Mouse (Mus musculus): ENCODE data around the gene Twnk. TPM values are rescaled to one million over a fixed set of nuclear protein-coding genes. Genes with fewer than 3 reads are reported as not detected.

The Twnk gene
- polyA plus RNA-seq, 1 experiment from 2014 or later = 10.2 TPM

DNA sequence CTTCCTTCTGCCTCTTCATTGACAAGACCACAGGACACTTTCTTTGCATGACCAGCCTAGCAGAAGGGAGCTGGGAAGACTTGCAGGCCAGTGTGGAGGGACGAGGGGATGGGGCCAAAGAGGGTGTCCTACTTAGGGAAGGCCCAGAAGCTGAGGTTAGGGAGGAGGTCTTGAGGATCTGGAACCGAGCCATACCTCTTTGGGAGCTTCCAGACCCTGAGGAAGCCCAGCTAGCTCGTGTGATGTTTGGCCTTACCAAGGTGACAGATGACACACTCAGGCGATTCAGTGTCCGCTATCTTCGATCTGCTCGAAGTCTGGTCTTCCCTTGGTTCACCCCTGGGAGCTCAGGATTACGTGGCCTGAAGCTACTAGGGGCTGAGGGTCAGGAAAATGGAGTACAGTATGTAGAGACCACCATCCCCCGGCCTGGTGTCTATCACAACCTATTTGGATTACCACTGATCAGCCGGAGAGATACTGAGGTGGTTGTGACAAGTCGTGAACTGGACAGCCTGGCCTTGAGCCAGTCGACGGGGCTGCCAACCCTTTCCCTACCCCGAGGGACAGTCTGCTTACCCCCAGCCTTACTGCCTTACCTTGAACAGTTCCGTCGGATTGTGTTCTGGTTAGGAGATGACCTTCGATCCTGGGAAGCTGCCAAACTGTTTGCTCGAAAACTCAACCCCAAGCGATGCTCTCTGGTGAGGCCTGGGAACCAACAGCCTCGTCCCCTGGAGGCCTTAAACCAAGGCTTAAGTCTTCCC is 2.1 kb downstream of the Twnk start:
- Histone ChIP-seq H3K36me3 (ENCODE audit: control insufficient read depth, insufficient read depth, low read length) (peaks cover 20% of the 10 kb centered on the region; the same call in 1 of the 2 replicates), H3K27ac (ENCODE audit: low read depth, low read length) (no peak overlapping the region), H3K27me3 (ENCODE audit: control insufficient read depth, insufficient read depth, low read length) (no peaks in the 10 kb centered on the region), H3K4me2 (ENCODE audit: low read depth, low read length) (peak overlapping the region; percentile 92), H3K4me3 (ENCODE audit: low read depth, low read length) (peak overlapping the region; percentile 69; the same call in 1 of the 2 replicates), H3K4me1 (ENCODE audit: control insufficient read depth, insufficient read depth, low read length) (peaks cover 19% of the 10 kb centered on the region), H3K9me3 (ENCODE audit: control insufficient read depth, low read length) (no peaks in the 10 kb centered on the region), H3K9ac (replicated peaks; ENCODE audit: low read depth, low read length) (no peak overlapping the region)
- no peak for ATAC-seq (ENCODE audit: low read depth)
- 94% methylated on average over 20 of the region's 20 CpGs for WGBS

DNA sequence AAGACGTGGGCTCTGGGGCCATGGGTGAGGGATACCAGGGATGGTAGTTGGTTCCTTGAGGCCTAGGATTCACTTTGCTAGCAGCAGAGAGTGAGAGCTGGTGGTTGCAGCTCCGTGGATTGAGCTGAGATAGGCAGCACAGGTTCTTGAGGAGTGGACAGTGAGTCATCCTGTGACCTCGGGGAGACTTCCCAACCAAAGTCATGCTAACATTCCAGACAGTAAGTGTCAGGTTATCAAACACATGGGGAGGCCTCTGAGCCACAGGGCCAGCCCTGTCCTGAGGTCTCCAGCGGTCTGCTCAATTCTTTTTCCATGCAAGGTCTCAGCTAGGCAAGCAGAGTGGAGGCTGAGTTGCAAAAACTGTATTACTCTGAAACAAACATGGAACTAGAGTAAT is 5.2 kb downstream of the Twnk start:
- no peak overlapping the region for H3K4me2 ChIP-seq (ENCODE audit: low read depth, low read length)
- no peak overlapping the region for H3K4me3 ChIP-seq (ENCODE audit: low read depth, low read length)
- peaks cover 20% of the 10 kb centered on the region; the same call in 1 of the 2 replicates for H3K36me3 ChIP-seq (ENCODE audit: control insufficient read depth, insufficient read depth, low read length)
- H3K9me3 ChIP-seq (ENCODE audit: control insufficient read depth, low read length) = no peaks in the 10 kb centered on the region
- H3K9ac ChIP-seq (replicated peaks; ENCODE audit: low read depth, low read length) = no peak overlapping the region
- H3K27ac ChIP-seq (ENCODE audit: low read depth, low read length) = no peak overlapping the region
- H3K27me3 ChIP-seq (ENCODE audit: control insufficient read depth, insufficient read depth, low read length) = no peaks in the 10 kb centered on the region
- H3K4me1 ChIP-seq (ENCODE audit: control insufficient read depth, insufficient read depth, low read length) = peaks cover 19% of the 10 kb centered on the region
- WGBS = 90% methylated on average over 4 of the region's 4 CpGs
- ATAC-seq (ENCODE audit: low read depth) = no peak

DNA sequence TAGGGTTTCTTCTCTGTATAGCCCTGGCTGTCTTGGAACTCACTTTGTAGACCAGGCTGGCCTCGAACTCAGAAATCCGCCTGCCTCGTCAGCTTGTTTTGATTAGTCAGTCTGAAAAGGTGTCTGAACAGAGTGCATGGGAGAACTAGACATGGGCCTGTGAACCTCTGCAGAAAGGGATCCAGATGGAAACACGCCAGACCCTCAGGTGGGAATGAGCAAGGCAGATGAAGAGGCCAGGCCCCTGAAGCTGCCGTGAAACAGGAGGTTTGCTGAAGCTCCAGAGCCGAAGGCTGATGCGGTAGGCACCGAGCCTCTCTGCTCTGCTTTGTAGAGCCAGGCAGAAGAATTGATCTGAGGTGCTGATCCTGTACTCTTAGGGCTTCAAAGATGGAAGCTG is 6.8 kb downstream of the Twnk start:
- H3K27me3 ChIP-seq (ENCODE audit: control insufficient read depth, insufficient read depth, low read length) = no peaks in the 10 kb centered on the region
- no peaks in the 10 kb centered on the region for H3K9me3 ChIP-seq (ENCODE audit: control insufficient read depth, low read length)
- H3K4me1 ChIP-seq (ENCODE audit: control insufficient read depth, insufficient read depth, low read length) = peaks cover 27% of the 10 kb centered on the region
- no peak overlapping the region for H3K4me3 ChIP-seq (ENCODE audit: low read depth, low read length)
- H3K36me3 ChIP-seq (ENCODE audit: control insufficient read depth, insufficient read depth, low read length) = peaks cover 20% of the 10 kb centered on the region; the same call in 1 of the 2 replicates
- ATAC-seq (ENCODE audit: low read depth) = no peak
- peak overlapping the region; percentile 49; the same call in 1 of the 2 replicates for H3K27ac ChIP-seq (ENCODE audit: low read depth, low read length)
- WGBS = 85% methylated on average over 8 of the region's 8 CpGs
- H3K9ac ChIP-seq (replicated peaks; ENCODE audit: low read depth, low read length) = no peak overlapping the region
- no peak overlapping the region for H3K4me2 ChIP-seq (ENCODE audit: low read depth, low read length)

DNA sequence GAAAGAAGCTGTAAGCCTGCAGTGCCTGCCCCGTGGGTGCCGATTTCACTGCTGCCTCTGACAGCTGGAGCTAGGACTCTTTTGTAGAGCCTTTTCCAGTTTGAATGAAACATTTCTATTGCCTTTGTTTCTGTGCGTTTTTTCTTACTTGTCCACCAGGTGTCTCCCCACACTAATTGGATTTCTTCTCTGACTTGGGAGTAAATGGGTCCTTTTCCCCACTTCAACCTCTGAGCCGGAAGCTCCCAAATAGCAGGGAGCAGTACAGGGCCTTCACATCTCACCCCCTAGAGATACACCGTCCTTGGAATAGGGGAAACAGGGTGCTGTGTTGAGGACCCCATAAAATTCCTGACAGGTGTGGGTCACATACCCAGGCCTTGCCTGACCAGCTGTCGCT is 7.2 kb downstream of the Twnk start:
- WGBS = 32% methylated on average over 6 of the region's 6 CpGs
- no peak overlapping the region for H3K9ac ChIP-seq (replicated peaks; ENCODE audit: low read depth, low read length)
- H3K4me1 ChIP-seq (ENCODE audit: control insufficient read depth, insufficient read depth, low read length) = peaks cover 24% of the 10 kb centered on the region
- no peak overlapping the region for H3K4me2 ChIP-seq (ENCODE audit: low read depth, low read length)
- peak overlapping the region; percentile 49; the same call in 1 of the 2 replicates for H3K27ac ChIP-seq (ENCODE audit: low read depth, low read length)
- H3K9me3 ChIP-seq (ENCODE audit: control insufficient read depth, low read length) = no peaks in the 10 kb centered on the region
- peaks cover 20% of the 10 kb centered on the region; the same call in 1 of the 2 replicates for H3K36me3 ChIP-seq (ENCODE audit: control insufficient read depth, insufficient read depth, low read length)
- ATAC-seq (ENCODE audit: low read depth) = no peak
- no peaks in the 10 kb centered on the region for H3K27me3 ChIP-seq (ENCODE audit: control insufficient read depth, insufficient read depth, low read length)
- H3K4me3 ChIP-seq (ENCODE audit: low read depth, low read length) = no peak overlapping the region

DNA sequence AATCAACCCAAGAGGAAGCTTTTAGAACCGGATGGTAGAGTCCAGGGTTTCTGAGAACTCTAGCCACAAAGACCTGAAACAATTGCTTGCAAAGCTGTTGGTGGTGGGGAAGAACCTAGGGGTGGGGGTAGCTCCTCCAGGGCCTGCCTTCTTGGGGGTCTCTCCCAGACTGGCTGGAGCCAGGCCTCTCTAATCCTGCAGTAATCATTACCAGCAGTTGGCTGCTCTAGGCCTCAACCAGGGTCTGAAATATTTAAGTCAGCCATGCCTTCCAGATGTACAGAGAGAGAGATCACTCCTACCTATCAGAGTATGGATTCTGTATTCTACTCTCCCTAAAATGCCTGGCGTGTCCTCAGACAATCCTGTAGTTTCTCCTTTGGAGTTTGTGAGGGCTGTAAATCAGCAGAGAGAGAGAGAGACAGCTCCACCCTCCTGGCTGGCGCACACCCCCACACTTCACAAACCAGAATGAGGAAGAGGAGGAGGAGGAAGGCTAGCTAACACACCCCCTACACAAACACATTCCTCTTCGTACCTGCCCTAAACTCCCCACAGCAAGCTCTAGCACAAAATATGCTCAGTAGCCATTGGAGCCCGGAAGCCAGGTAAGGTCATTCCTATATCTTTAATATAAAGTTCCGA is 8.2 kb downstream of the Twnk start:
- 60% methylated on average over 6 of the region's 6 CpGs for WGBS
- H3K9ac ChIP-seq (replicated peaks; ENCODE audit: low read depth, low read length) = no peak overlapping the region
- H3K9me3 ChIP-seq (ENCODE audit: control insufficient read depth, low read length) = no peaks in the 10 kb centered on the region
- H3K27me3 ChIP-seq (ENCODE audit: control insufficient read depth, insufficient read depth, low read length) = no peaks in the 10 kb centered on the region
- no peak overlapping the region for H3K4me2 ChIP-seq (ENCODE audit: low read depth, low read length)
- no peak overlapping the region for H3K4me3 ChIP-seq (ENCODE audit: low read depth, low read length)
- H3K4me1 ChIP-seq (ENCODE audit: control insufficient read depth, insufficient read depth, low read length) = peaks cover 25% of the 10 kb centered on the region
- ATAC-seq (ENCODE audit: low read depth) = no peak
- H3K36me3 ChIP-seq (ENCODE audit: control insufficient read depth, insufficient read depth, low read length) = peaks cover 20% of the 10 kb centered on the region; the same call in 1 of the 2 replicates
- H3K27ac ChIP-seq (ENCODE audit: low read depth, low read length) = no peak overlapping the region

DNA sequence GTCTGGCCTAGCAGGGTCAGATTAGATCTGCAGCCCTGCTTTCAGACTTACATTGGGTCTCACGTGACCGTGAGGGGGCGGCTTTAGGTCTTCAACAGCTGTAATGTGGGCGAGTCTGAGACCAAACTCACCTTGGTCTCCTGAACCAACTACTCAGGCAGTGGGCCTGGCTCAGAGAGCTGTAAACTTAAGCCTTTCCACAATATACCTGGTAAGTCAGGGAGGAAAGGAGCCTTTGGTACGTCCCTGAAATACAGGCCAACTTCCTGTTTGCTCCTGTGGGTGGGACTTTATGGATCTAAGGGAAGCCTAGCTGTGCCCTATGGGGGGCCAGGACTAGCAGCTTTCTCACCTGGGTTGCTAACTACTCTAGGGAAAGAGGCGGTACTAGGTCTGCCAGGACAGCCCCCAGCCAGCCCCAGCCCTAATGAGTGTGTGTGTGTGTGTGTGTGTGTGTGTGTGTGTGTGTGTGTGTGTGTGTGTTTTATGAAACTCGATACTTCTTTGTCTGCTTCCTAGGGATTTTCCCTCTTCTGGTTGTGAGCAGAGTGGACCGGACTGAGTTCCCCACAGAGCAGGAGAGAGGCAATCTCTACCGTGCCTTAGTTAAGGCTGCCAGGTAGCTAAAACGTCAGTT is 9.0 kb downstream of the Twnk start, which contains the start of gene Lzts2:
Gene Lzts2 (plus strand): TSS at position 80 of the 637 bp plus-strand sequence.
- peaks cover 20% of the 10 kb centered on the region; the same call in 1 of the 2 replicates for H3K36me3 ChIP-seq (ENCODE audit: control insufficient read depth, insufficient read depth, low read length)
- no peaks in the 10 kb centered on the region for H3K27me3 ChIP-seq (ENCODE audit: control insufficient read depth, insufficient read depth, low read length)
- peak within 1 kb of the TSS; percentile 35; the same call in 1 of the 2 replicates for H3K9ac ChIP-seq (replicated peaks; ENCODE audit: low read depth, low read length)
- H3K4me2 ChIP-seq (ENCODE audit: low read depth, low read length) = peak within 1 kb of the TSS; percentile 91
- H3K9me3 ChIP-seq (ENCODE audit: control insufficient read depth, low read length) = no peaks in the 10 kb centered on the region
- peak within 1 kb of the TSS; percentile 31 for H3K4me3 ChIP-seq (ENCODE audit: low read depth, low read length)
- WGBS = 10% methylated on average over 10 of the region's 10 CpGs
- ATAC-seq (ENCODE audit: low read depth) = no peak
- peak within 1 kb of the TSS; percentile 16; the same call in 1 of the 2 replicates for H3K27ac ChIP-seq (ENCODE audit: low read depth, low read length)
- H3K4me1 ChIP-seq (ENCODE audit: control insufficient read depth, insufficient read depth, low read length) = peaks cover 30% of the 10 kb centered on the region

DNA sequence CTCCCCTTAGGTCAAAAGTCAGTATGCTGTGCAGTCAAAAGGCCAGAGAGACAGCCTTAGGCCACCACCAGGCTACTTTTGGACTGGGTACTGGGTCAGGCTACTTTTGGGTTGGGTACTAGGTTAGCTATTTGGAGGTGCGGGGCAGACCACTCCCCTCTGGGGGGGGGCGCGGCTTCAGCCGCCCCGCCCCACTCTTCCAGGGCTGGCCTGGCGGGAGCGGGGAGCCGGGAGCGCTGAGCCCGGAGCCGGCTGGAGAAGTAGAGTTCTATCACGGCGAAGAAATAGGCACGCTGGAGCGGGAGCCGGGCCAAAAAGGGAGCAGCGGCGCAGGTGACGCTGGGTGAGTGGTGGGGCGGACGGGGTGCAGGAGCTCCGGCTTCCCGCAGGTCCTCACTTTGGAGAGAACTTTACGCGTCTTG is 9.5 kb downstream of the Twnk start:
- Histone ChIP-seq H3K27me3 (ENCODE audit: control insufficient read depth, insufficient read depth, low read length) (no peaks in the 10 kb centered on the region), H3K4me3 (ENCODE audit: low read depth, low read length) (peak overlapping the region; percentile 31), H3K9me3 (ENCODE audit: control insufficient read depth, low read length) (no peaks in the 10 kb centered on the region), H3K27ac (ENCODE audit: low read depth, low read length) (peak overlapping the region; percentile 16; the same call in 1 of the 2 replicates), H3K9ac (replicated peaks; ENCODE audit: low read depth, low read length) (peak overlapping the region; percentile 35; the same call in 1 of the 2 replicates), H3K36me3 (ENCODE audit: control insufficient read depth, insufficient read depth, low read length) (peaks cover 18% of the 10 kb centered on the region; the same call in 1 of the 2 replicates), H3K4me1 (ENCODE audit: control insufficient read depth, insufficient read depth, low read length) (peaks cover 28% of the 10 kb centered on the region), H3K4me2 (ENCODE audit: low read depth, low read length) (peak overlapping the region; percentile 91)
- no peak for ATAC-seq (ENCODE audit: low read depth)
- WGBS = under 1% methylated on average over 24 of the region's 25 CpGs

DNA sequence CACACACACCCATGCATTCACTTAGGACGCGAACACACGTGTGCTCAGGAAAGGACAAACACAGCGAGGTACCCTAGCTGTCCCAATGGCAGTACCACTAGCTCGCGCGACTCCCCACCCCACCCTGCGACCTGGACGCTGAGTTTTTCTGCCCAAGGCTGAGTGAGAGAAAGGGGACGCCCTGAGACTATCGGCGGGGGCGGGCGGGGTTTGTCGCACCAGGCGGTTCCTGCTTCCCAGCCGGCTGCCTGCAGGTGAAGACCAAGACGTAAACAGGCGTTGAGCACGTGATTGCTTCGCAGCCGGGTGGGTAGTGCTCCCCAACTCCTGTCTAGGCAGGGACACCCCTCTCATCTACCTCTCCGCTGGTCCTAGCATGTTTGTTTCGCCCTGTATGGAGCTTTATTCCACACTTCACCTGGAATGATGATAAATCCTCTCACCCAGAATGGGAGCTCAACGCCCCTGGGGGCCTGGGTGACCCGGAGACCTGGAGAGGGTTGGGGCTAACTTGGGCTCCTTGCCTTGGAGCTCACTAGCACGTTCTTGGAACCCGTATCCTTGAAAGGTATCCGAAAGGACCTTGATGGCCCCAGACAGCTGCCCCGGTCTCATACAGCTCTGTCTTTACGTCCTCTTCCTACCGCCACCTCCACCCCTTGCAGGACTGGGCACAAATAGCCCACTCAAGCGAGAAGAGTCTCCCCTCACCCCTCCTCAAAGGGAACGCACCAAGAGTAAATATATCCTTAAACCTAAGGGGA is 10.2 kb downstream of the Twnk start:
- Histone ChIP-seq H3K27me3 (ENCODE audit: control insufficient read depth, insufficient read depth, low read length) (no peaks in the 10 kb centered on the region), H3K36me3 (ENCODE audit: control insufficient read depth, insufficient read depth, low read length) (peaks cover 11% of the 10 kb centered on the region; the same call in 1 of the 2 replicates), H3K27ac (ENCODE audit: low read depth, low read length) (peak overlapping the region; percentile 94), H3K4me3 (ENCODE audit: low read depth, low read length) (peak overlapping the region; percentile 31), H3K4me1 (ENCODE audit: control insufficient read depth, insufficient read depth, low read length) (peaks cover 33% of the 10 kb centered on the region), H3K9me3 (ENCODE audit: control insufficient read depth, low read length) (no peaks in the 10 kb centered on the region), H3K4me2 (ENCODE audit: low read depth, low read length) (peak overlapping the region; percentile 91), H3K9ac (replicated peaks; ENCODE audit: low read depth, low read length) (peak overlapping the region; percentile 35; the same call in 1 of the 2 replicates)
- under 1% methylated on average over 30 of the region's 34 CpGs for WGBS
- peak; percentile 26; the same call in 1 of the 2 replicates for ATAC-seq (ENCODE audit: low read depth)

Data from neural tube, embryonic 14.5 days (tissue).